Mouse (Mus musculus): ENCODE measurements around the gene Ddx56.

- TF ChIP-seq CTCF (IDR thresholded peaks at IDR 0.05; ENCODE audit: low read depth) (no peak), EP300 (IDR thresholded peaks at IDR 0.05; ENCODE audit: low read depth) (no peak)
Observed at GRCm38 (mm10) chr11:6275094-6275484, 7.5 kb upstream of the Ddx56 start.
